Mouse (Mus musculus): ENCODE data around the gene Hspb1. TPM values are rescaled to one million over a fixed set of nuclear protein-coding genes. Genes with fewer than 3 reads are reported as not detected.
A peak's percentile ranks its signal among the peaks of the same experiment; 100 is the strongest.

Hspb1 gene
- polyA plus RNA-seq (2015; fragmentation: Nextera tagmentation; extraction: Ambion mirVana) = 863 and 944 TPM in 2 replicates

- peak within 1 kb of the TSS; percentile 94 for H3K9ac ChIP-seq
- peak; percentile 77 for ATAC-seq (ENCODE audit: extremely low read depth, insufficient number of reproducible peaks, low FRiP score, low TSS enrichment)
- peaks cover 10% of the 10 kb centered on the region for H3K27me3 ChIP-seq (replicated peaks)
- no peaks in the 10 kb centered on the region for H3K36me3 ChIP-seq
- H3K9me3 ChIP-seq = no peaks in the 10 kb centered on the region
- peak within 1 kb of the TSS; percentile 74 for H3K4me3 ChIP-seq
- peak within 1 kb of the TSS; percentile 87 for H3K27ac ChIP-seq (replicated peaks)
- H3K4me2 ChIP-seq = peak within 1 kb of the TSS; percentile 75
- WGBS = under 1% methylated on average over 24 of the region's 24 CpGs
- H3K4me1 ChIP-seq = peaks cover 9% of the 10 kb centered on the region; the same call in 1 of the 2 replicates
These were observed at the start of gene Hspb1 for GRCm38 (mm10) chr5:135887675-135888102. TSS of gene Hspb1 (plus strand) at chr5:135887919.

GRCm38 (mm10) chr5:135841651-135842050 is 46.1 kb upstream of the Hspb1 start:
- no peak for ATAC-seq (ENCODE audit: extremely low read depth, insufficient number of reproducible peaks, low FRiP score, low TSS enrichment)
- no peaks in the 10 kb centered on the region for H3K36me3 ChIP-seq
- no peak overlapping the region for H3K27ac ChIP-seq (replicated peaks)
- WGBS = 67% methylated on average over 6 of the region's 6 CpGs
- no peak overlapping the region for H3K4me2 ChIP-seq
- no peaks in the 10 kb centered on the region for H3K4me1 ChIP-seq
- no peak overlapping the region for H3K9ac ChIP-seq
- peaks cover 46% of the 10 kb centered on the region for H3K27me3 ChIP-seq (replicated peaks)
- H3K4me3 ChIP-seq = no peak overlapping the region
- no peaks in the 10 kb centered on the region for H3K9me3 ChIP-seq

DNA sequence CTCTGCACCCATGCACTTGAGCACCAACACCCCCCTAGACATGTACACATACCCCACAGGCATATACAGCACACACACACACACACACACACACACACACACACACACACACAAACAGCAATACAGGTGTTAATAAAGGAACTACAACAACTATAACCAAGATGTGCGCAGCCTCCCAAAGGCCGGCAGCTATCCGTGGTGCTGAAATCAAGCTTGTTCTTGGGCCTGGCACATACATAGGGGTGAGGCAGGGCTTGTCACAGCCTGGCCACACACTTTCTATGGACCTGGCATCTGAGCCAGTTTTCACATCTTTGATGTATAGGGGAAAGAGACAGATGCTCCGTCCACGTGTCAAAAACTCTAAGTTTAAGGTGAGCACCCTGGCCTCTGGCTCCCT is 44.3 kb upstream of the Hspb1 start:
- Histone ChIP-seq H3K9ac (no peak overlapping the region), H3K27me3 (replicated peaks) (peaks cover 54% of the 10 kb centered on the region), H3K27ac (replicated peaks) (no peak overlapping the region), H3K4me1 (no peaks in the 10 kb centered on the region), H3K9me3 (no peaks in the 10 kb centered on the region), H3K4me3 (no peak overlapping the region), H3K36me3 (no peaks in the 10 kb centered on the region), H3K4me2 (no peak overlapping the region)
- ATAC-seq (ENCODE audit: extremely low read depth, insufficient number of reproducible peaks, low FRiP score, low TSS enrichment) = no peak
- WGBS = 18% methylated on average over 5 of the region's 5 CpGs

DNA sequence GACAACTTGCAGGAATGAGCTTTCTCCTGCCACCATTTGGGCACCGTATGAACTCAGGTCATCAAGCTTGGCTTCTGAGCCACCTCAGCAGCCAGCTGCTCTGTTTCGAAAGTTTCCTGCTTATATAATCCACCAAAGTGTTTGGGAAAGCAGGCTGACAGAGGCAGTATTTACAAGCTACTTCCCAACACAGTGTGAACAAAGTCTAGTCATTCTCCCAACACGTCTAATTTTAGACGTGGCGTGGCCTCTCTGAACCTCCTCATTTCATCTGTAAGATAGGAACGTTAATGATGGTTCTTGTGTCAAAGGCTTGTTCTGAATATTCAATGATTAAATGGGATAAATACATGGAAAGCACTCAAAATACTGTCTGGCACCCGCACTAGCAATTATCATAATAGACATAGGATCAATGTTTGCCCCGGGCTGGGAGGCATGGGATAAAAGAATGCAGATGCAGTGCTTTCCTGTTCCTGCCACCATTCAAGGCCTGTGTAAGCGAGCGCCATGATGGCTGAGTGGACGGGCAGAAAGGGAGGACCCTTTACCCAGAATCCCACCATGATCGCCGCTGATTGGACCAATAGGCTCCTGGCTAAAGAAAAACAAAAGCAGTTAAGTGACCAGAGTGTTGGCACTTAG is 41.9 kb upstream of the Hspb1 start:
- no peak overlapping the region for H3K9ac ChIP-seq
- H3K27me3 ChIP-seq (replicated peaks) = peaks cover 63% of the 10 kb centered on the region
- no peak overlapping the region for H3K4me3 ChIP-seq
- H3K9me3 ChIP-seq = no peaks in the 10 kb centered on the region
- whole genome bisulfite sequencing = 61% methylated on average over 13 of the region's 13 CpGs
- no peaks in the 10 kb centered on the region for H3K36me3 ChIP-seq
- no peak for ATAC-seq (ENCODE audit: extremely low read depth, insufficient number of reproducible peaks, low FRiP score, low TSS enrichment)
- H3K4me1 ChIP-seq = no peaks in the 10 kb centered on the region
- no peak overlapping the region for H3K4me2 ChIP-seq
- H3K27ac ChIP-seq (replicated peaks) = no peak overlapping the region

DNA sequence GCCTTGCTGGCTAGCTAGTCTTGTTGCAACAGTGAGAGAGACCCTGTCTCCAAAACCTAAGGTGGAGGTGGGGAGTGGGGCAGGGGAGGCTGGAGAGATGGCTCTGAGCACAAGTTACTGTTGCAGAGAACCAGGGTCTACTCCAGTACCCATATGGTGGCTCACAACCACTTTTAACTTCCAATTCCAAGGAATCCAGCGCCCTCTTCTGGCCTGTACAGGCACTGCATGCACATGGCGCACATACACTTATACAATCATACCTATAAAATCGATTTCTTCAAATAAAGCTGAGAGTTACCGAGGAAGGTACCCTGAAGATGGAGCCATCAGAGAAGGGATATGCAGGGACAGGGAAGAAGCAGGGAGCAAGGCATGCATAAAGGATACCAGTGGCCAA is 40.3 kb upstream of the Hspb1 start:
- 59% methylated on average over 4 of the region's 4 CpGs for WGBS
- Histone ChIP-seq H3K9me3 (no peaks in the 10 kb centered on the region), H3K4me3 (no peak overlapping the region)

GRCm38 (mm10) chr5:135847881-135848280 is 39.8 kb upstream of the Hspb1 start:
- WGBS = 77% methylated on average over 3 of the region's 3 CpGs
- ATAC-seq (ENCODE audit: extremely low read depth, insufficient number of reproducible peaks, low FRiP score, low TSS enrichment) = no peak

More for the DNA sequence above, 40.3 kb upstream of the Hspb1 start:
- ATAC-seq (ENCODE audit: extremely low read depth, insufficient number of reproducible peaks, low FRiP score, low TSS enrichment) = no peak
- Histone ChIP-seq H3K27me3 (replicated peaks) (peaks cover 65% of the 10 kb centered on the region), H3K9ac (no peak overlapping the region), H3K4me2 (no peak overlapping the region), H3K27ac (replicated peaks) (no peak overlapping the region), H3K4me1 (0 out of 2 replicates have a peak, but pooled peaks cover 5% of the 10 kb centered on the region), H3K36me3 (no peaks in the 10 kb centered on the region)

DNA sequence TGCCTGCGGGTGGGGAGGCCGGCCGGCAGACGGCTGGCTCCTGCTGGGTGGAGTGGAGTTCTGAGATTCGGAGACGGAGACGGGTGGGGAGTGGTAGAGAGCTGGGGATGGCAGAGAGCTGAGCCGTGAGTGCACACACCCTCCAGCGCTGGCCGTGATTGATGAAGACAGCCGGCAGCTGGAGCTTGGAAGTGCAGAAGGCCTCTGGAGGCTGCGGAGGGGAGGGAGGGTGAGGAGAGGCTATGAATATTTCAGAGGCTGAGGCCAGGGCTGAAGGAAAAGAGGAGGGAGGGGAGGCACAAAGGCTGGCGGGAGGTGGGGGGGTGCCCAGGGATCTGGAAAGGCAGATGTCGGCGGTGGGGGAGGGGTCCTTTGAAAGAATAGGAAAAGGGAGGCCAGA is 36.7 kb upstream of the Hspb1 start:
- H3K9ac ChIP-seq = no peak overlapping the region
- H3K27ac ChIP-seq (replicated peaks) = no peak overlapping the region
- peaks cover 90% of the 10 kb centered on the region for H3K27me3 ChIP-seq (replicated peaks)
- no peaks in the 10 kb centered on the region for H3K9me3 ChIP-seq
- H3K4me2 ChIP-seq = no peak overlapping the region
- 0 out of 2 replicates have a peak, but pooled peaks cover 5% of the 10 kb centered on the region for H3K4me1 ChIP-seq
- H3K4me3 ChIP-seq = no peak overlapping the region
- H3K36me3 ChIP-seq = no peaks in the 10 kb centered on the region
- no peak for ATAC-seq (ENCODE audit: extremely low read depth, insufficient number of reproducible peaks, low FRiP score, low TSS enrichment)
- WGBS = under 1% methylated on average over 15 of the region's 15 CpGs

More at GRCm38 (mm10) chr5:135847881-135848280, 39.8 kb upstream of the Hspb1 start:
- Histone ChIP-seq H3K4me2 (no peak overlapping the region), H3K4me1 (0 out of 2 replicates have a peak, but pooled peaks cover 5% of the 10 kb centered on the region), H3K9ac (no peak overlapping the region), H3K36me3 (no peaks in the 10 kb centered on the region), H3K9me3 (no peaks in the 10 kb centered on the region), H3K27ac (replicated peaks) (no peak overlapping the region), H3K27me3 (replicated peaks) (peaks cover 65% of the 10 kb centered on the region), H3K4me3 (no peak overlapping the region)

DNA sequence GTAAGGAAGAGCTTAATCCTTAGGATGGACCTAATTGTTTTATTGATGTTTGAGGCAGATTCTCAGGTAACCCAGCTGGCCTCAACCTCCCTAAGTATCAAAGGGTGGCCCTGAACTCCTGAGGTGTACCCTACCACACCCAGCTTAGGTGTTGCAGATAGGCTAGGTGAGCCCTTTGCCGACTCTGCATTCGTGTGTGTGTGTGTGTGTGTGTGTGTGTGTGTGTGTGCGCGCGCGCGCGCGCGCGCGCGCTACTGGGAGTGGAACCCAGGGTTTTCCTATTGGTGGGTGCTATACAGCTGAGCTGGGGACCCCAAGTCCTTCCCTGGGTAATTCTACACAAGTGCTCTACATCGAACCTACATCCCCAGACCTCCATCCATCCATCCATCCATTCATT is 36.2 kb upstream of the Hspb1 start:
- Histone ChIP-seq H3K27me3 (replicated peaks) (peaks cover 93% of the 10 kb centered on the region), H3K27ac (replicated peaks) (no peak overlapping the region), H3K9ac (no peak overlapping the region), H3K9me3 (no peaks in the 10 kb centered on the region), H3K4me3 (no peak overlapping the region), H3K4me2 (no peak overlapping the region), H3K36me3 (no peaks in the 10 kb centered on the region), H3K4me1 (0 out of 2 replicates have a peak, but pooled peaks cover 5% of the 10 kb centered on the region)
- no peak for ATAC-seq (ENCODE audit: extremely low read depth, insufficient number of reproducible peaks, low FRiP score, low TSS enrichment)
- WGBS = 4% methylated on average over 6 of the region's 14 CpGs

- H3K4me3 ChIP-seq = peak overlapping the region; percentile 6; the same call in 1 of the 2 replicates
- ATAC-seq (ENCODE audit: extremely low read depth, insufficient number of reproducible peaks, low FRiP score, low TSS enrichment) = no peak
- 4% methylated on average over 10 of the region's 10 CpGs for WGBS
These were observed 35.3 kb upstream of the Hspb1 start for GRCm38 (mm10) chr5:135852421-135852820.

GRCm38 (mm10) chr5:135853731-135854130 is 34.0 kb upstream of the Hspb1 start:
- Histone ChIP-seq H3K27me3 (replicated peaks) (peaks cover 99% of the 10 kb centered on the region), H3K4me1 (peaks cover 9% of the 10 kb centered on the region; the same call in 1 of the 2 replicates), H3K36me3 (no peaks in the 10 kb centered on the region), H3K27ac (replicated peaks) (no peak overlapping the region), H3K9me3 (no peaks in the 10 kb centered on the region), H3K4me3 (no peak overlapping the region), H3K4me2 (no peak overlapping the region), H3K9ac (no peak overlapping the region)
- no peak for ATAC-seq (ENCODE audit: extremely low read depth, insufficient number of reproducible peaks, low FRiP score, low TSS enrichment)
- 48% methylated on average over 7 of the region's 7 CpGs for WGBS

More at GRCm38 (mm10) chr5:135852421-135852820, 35.3 kb upstream of the Hspb1 start:
- no peaks in the 10 kb centered on the region for H3K9me3 ChIP-seq
- no peaks in the 10 kb centered on the region for H3K36me3 ChIP-seq
- H3K27ac ChIP-seq (replicated peaks) = no peak overlapping the region
- no peak overlapping the region for H3K4me2 ChIP-seq
- H3K9ac ChIP-seq = no peak overlapping the region
- peaks cover 9% of the 10 kb centered on the region; the same call in 1 of the 2 replicates for H3K4me1 ChIP-seq
- H3K27me3 ChIP-seq (replicated peaks) = peaks cover 99% of the 10 kb centered on the region

- no peak overlapping the region for H3K9ac ChIP-seq
- H3K36me3 ChIP-seq = no peaks in the 10 kb centered on the region
- H3K4me3 ChIP-seq = no peak overlapping the region
- no peak overlapping the region for H3K27ac ChIP-seq (replicated peaks)
- H3K27me3 ChIP-seq (replicated peaks) = peaks cover 96% of the 10 kb centered on the region
- H3K4me1 ChIP-seq = peaks cover 9% of the 10 kb centered on the region; the same call in 1 of the 2 replicates
- no peaks in the 10 kb centered on the region for H3K9me3 ChIP-seq
- WGBS = 0% methylated on average over 4 of the region's 4 CpGs
- no peak overlapping the region for H3K4me2 ChIP-seq
- no peak for ATAC-seq (ENCODE audit: extremely low read depth, insufficient number of reproducible peaks, low FRiP score, low TSS enrichment)
These were observed 32.6 kb upstream of the Hspb1 start for GRCm38 (mm10) chr5:135855156-135855555.

DNA sequence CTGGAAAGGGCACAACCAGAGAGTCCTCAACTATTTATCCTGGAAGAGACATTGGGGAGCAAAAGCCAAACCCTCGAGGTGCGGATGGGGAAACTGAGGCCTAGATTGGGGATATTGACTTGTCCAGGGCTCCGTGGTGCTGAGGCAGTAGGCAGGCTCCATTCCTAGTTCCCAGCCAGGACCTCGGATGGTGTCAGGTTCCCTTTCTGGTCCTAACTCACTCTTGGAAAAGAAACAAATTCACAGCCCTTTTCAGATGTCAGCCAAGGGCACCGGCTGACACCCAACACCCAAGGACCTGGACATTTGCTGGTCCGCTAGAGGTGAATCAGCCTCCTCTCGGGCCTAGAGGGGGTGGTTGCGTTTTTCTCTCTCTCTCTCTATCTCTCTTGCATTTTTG is 21.1 kb upstream of the Hspb1 start:
- Histone ChIP-seq H3K4me2 (no peak overlapping the region), H3K4me3 (no peak overlapping the region), H3K9me3 (no peaks in the 10 kb centered on the region), H3K27ac (replicated peaks) (no peak overlapping the region), H3K9ac (no peak overlapping the region), H3K27me3 (replicated peaks) (peaks cover 95% of the 10 kb centered on the region), H3K4me1 (peaks cover 13% of the 10 kb centered on the region), H3K36me3 (no peaks in the 10 kb centered on the region)
- 38% methylated on average over 8 of the region's 8 CpGs for WGBS
- no peak for ATAC-seq (ENCODE audit: extremely low read depth, insufficient number of reproducible peaks, low FRiP score, low TSS enrichment)
